Mouse (Mus musculus) bone marrow macrophage, adult 2 months (primary cell): ENCODE measurements at regions not wholly inside any gene's neighbourhood (a gene's known extent, or its start where the extent isn't known, plus 50 kb on each side); places are given as distances from the start of the nearest gene placed in this dataset.

Experiments used
- H3K27ac ChIP-seq: 2 replicates; pipeline ENCODE4 v1.5.1; 2012; ENCODE audit warnings: low read depth, low read length; ENCODE audit not compliant: insufficient read depth
- H3K4me1 ChIP-seq: 2 replicates; pipeline ENCODE4 v1.6.1; 2012; ENCODE audit warnings: low read length; ENCODE audit not compliant: control insufficient read depth, insufficient read depth
- H3K4me3 ChIP-seq: 2 replicates; pipeline ENCODE4 v1.5.1; 2012; ENCODE audit warnings: mild to moderate bottlenecking, low read length, moderate library complexity; ENCODE audit not compliant: insufficient read depth
- CTCF ChIP-seq: IDR thresholded peaks from 2 replicates; pipeline ENCODE4 v1.5.1; 2012; ENCODE audit warnings: low read depth, mild to moderate bottlenecking, low read length, moderate library complexity
- POLR2A ChIP-seq: IDR thresholded peaks from 2 replicates; pipeline ENCODE4 v1.6.1; 2012; ENCODE audit warnings: mild to moderate bottlenecking, low read depth, low read length, borderline replicate concordance

DNA sequence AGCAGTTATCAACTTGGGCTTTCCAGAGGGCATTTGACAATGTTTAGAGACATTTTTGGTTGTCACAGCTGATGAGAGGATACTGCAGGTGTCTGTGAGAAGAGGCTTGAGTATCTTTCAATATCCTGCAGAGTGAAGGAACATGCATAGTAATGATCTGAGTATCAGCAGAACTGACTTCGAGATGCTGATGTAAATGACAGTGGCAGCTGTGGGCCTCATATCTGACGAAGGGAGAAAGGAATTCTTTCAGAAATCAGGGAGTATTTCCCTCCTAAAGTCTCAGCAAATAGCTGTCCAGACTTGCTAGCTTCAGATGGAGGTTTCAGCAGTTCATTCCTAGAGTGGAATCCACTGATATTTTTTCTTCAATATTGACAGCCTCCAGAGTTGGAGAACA, 83.9 kb upstream of the Gmds start:
- H3K4me3 ChIP-seq, result no peak overlapping the region
- no peak overlapping the region for H3K27ac ChIP-seq
- TF ChIP-seq POLR2A, result no peak
- TF ChIP-seq CTCF, result no peak
- peaks cover 2% of the 10 kb centered on the region; the same call in 1 of the 2 replicates for H3K4me1 ChIP-seq

DNA sequence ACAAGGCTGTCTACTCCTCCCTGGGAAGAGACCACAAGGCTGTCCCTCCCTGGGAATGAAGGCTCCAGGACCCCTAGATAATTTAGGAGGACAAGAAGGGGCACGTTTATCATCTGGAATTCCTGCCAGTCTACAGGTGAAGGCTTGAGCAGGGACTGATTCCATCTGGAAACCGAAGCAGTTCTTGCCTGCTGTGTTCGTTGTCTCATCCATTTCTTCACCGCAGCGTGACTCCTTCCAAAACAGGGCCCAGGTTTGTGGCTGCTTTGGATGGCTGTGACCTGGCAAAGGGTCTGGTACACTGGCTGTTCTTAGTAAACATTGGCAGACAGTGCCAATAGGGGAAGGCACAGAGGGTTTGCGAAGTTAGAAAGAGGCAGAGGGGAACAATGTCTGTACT, 80.8 kb upstream of the Gmds start:
- Histone ChIP-seq H3K4me1 (peaks cover 2% of the 10 kb centered on the region; the same call in 1 of the 2 replicates), H3K4me3 (no peak overlapping the region), H3K27ac (no peak overlapping the region)
- TF ChIP-seq CTCF, result no peak
- no peak for TF ChIP-seq POLR2A

DNA sequence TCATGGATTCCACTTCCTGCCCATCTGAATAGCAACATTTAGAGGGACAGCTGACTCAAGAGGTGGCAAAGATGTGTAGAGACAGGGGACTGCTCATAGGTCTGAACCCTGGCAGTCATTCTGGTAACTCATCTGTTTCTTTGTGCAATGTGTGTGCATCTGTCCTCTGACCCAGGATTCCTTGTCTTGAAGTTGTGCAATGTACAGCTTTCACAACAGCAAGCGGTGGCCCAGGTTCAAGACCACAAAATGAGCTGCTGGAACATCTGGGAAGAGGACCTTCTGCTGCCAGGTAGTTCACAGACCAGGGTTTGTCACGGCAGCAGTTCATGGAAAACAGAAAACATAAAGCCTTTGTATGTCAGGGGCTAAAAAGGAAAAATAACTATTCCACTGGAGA, 80.1 kb upstream of the Gmds start:
- Histone ChIP-seq H3K27ac (no peak overlapping the region), H3K4me1 (peaks cover 2% of the 10 kb centered on the region; the same call in 1 of the 2 replicates), H3K4me3 (no peak overlapping the region)
- TF ChIP-seq POLR2A (no peak), CTCF (no peak)

DNA sequence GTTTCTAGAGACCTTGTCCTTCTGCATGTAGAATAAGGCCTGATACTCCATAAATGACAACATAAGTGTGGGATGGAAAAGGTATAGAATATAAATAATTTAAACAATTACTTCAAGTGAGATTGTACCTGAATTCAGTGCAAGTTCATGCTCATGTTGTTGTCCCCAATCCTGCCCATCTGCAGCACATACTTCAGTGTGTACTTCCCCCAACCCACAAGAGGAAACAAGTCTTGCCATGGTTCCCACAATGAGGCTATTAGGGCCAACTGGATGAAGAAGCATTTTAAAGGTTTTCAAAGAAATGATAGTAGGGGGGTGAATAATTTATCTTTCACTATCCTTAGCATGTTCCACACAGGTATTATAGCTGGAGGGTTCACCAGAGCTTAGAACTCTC, 79.4 kb upstream of the Gmds start:
- TF ChIP-seq CTCF (no peak), POLR2A (no peak)
- Histone ChIP-seq H3K4me1 (peaks cover 2% of the 10 kb centered on the region; the same call in 1 of the 2 replicates), H3K27ac (no peak overlapping the region), H3K4me3 (no peak overlapping the region)

GRCm38 (mm10) chr13:32411287-32411935, 72.9 kb upstream of the Gmds start:
- Histone ChIP-seq H3K4me1 (peaks cover 12% of the 10 kb centered on the region), H3K27ac (no peak overlapping the region), H3K4me3 (no peak overlapping the region)
- TF ChIP-seq CTCF, result peak; percentile 21; the same call in 1 of the 2 replicates
- no peak for TF ChIP-seq POLR2A

DNA sequence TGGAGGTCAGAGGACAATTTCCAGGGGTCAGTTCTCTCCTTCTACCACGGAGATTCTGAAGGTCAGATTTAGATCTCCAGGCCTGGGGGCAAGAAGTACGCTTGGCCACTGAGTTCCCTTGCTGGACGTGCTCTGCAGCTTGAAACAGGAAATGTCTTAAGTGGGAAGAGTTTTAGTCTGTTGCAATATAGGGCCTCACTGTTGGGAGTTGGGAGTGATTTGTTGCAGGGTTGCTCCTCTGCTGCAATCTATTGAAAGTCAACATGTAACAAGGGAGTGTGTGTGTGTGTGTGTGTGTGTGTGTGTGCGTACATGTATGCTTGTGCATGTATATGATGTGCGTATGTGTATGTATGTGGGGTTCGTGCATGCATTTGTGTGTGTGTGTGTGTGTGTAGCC, 71.5 kb upstream of the Gmds start:
- TF ChIP-seq POLR2A (no peak), CTCF (no peak)
- H3K4me3 ChIP-seq, result no peak overlapping the region

GRCm38 (mm10) chr13:32398616-32399015, 60.1 kb upstream of the Gmds start:
- H3K27ac ChIP-seq, result no peak overlapping the region
- peaks cover 5% of the 10 kb centered on the region; the same call in 1 of the 2 replicates for H3K4me1 ChIP-seq
- no peak overlapping the region for H3K4me3 ChIP-seq
- TF ChIP-seq POLR2A (no peak), CTCF (no peak)

More for the DNA sequence above, 71.5 kb upstream of the Gmds start:
- Histone ChIP-seq H3K27ac (no peak overlapping the region), H3K4me1 (peaks cover 12% of the 10 kb centered on the region)
